Mouse (Mus musculus): ENCODE measurements around the gene Slc4a1ap.

GRCm38 (mm10) chr5:31585526-31585925, 58.7 kb downstream of the Slc4a1ap start:
- TF ChIP-seq POLR2A (IDR thresholded peaks at IDR 0.05; ENCODE audit: control insufficient read depth, extremely low read depth, insufficient read depth, low read length, poor library complexity) (no peak), CTCF (IDR thresholded peaks at IDR 0.05; ENCODE audit: borderline replicate concordance, control insufficient read depth, extremely low read depth, insufficient read depth, low read length, poor library complexity) (no peak)

Data from thymus, adult 2 months (tissue).